Mouse (Mus musculus) ovary, postnatal 14 days (tissue): ENCODE measurements at regions not wholly inside any gene's neighbourhood (a gene's known extent, or its start where the extent isn't known, plus 50 kb on each side); places are given as distances from the start of the nearest gene placed in this dataset.
A peak's percentile ranks its signal among the peaks of the same experiment; 100 is the strongest.

Source experiments
- DNase-seq: peaks from one replicate; pipeline ENCODE4 v3.0.0; 2022; ENCODE audit warnings: low spot score

- DNase-seq = no peak
Measured at GRCm38 (mm10) chr3:143411655-143412054, 529.9 kb upstream of the Pkn2 start.

GRCm38 (mm10) chr3:143398966-143399365 lies 517.2 kb upstream of the Pkn2 start:
- DNase-seq = no peak

DNA sequence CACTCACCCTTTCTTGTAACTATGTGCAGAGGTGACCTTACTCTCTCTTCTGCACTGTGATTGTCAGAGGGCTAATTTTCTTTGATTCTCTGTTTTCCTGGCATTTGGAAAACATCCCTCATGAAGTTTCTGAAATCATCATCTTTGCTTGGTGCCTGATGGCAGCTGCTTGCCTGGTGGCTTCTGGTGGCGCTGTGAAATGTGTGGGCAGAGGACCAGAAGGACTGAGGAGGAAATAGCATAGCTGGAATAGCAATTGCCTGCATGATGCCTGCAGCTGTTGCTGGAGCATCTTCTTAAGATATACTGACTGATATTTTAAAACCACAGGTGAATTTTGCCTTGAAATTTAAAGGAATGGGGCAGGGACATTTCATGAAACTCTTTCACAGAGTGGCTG lies 502.6 kb upstream of the Pkn2 start:
- DNase-seq = no peak

GRCm38 (mm10) chr3:143379193-143379592 lies 497.4 kb upstream of the Pkn2 start:
- peak; percentile 55 for DNase-seq

DNA sequence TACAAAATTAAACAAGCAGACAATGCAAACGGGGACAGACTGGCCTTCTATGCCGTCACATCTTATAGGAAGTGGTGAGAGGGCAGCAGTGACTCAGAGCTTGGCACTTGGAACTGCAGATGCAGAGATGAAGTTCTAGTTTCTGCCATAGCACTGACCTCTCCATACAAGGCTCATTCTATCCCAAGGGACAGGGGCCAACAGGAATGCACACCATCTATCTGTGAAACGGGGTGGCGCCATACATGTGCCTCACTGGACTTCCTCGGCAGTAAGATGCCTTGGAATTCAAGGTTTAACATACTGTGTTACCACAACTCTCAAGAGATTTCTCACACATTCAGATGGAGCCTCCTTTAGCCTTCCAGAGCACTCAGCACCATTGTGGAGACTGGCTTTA lies 495.6 kb upstream of the Pkn2 start:
- DNase-seq = no peak

DNA sequence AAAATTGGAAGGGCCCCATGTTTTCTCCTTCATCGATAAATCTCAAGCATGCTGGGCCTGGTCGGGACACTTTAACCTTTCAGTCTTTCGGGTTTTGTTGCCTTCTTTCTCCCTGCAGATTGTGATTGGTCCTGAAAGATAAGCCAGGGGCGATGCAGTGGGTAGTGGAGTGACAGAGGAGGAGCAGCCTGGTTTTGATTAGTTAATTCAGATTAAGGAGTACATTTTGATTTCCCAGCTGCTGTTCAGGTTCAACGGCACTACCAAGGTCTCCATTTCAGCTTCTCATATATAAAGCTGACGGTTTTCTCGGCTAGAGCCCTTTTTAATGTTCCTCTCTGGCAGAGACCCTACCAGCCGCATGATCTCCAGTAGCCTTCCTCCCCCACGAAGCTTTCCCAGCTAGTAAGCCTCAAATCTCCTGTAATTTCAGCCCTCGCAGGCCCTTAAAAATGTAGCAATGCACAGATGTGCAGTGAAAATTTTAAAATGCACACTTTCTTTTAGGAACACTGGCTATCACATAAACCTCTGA lies 493.8 kb upstream of the Pkn2 start:
- no peak for DNase-seq

- no peak for DNase-seq
Measured at GRCm38 (mm10) chr3:143373501-143373900, 491.7 kb upstream of the Pkn2 start.

GRCm38 (mm10) chr3:143369002-143369401 lies 487.2 kb upstream of the Pkn2 start:
- DNase-seq = no peak

DNA sequence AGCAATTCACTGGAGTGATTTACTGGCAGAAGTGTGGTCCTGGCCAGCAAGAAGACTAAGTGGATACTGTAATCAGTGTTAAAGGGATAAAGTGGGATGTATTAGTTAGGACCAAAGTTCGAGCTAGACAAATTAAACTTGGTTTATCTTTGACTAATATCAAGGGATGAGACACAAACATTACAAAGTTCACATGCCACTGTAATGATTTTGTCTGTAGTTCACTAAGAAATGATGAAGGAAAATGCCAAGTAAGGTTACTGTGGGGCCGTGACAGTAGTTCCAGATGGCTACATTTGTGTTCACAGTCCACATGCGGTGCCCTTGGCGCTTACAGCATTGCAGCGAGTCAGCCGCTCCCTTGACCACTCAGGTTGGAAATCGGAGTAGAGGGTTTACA lies 458.2 kb upstream of the Pkn2 start:
- DNase-seq = no peak

DNA sequence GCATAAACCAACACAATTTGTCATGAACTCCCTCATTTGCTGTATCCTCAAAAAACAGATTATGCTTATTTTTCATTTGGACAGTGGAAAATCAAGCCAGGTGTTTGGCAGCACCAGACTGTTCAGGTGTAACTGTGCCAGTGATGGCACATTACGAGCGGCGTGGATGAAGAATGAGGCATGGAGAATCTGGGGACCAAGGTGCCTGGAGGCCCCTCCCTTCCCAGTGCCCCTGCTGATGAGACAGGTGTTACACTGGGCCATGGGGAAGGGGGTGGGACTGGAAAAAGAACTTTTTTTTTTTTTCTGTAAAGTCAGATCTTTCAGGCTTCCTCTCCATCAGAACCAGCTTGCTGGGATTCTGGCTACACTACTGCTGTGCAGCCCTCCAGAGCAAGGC lies 451.5 kb upstream of the Pkn2 start:
- DNase-seq = no peak

- DNase-seq = no peak
Measured at GRCm38 (mm10) chr3:143328521-143328920, 446.7 kb upstream of the Pkn2 start.

GRCm38 (mm10) chr3:143327652-143328051 lies 445.8 kb upstream of the Pkn2 start:
- DNase-seq = no peak

- DNase-seq = no peak
Measured at GRCm38 (mm10) chr3:143316457-143316856, 434.7 kb upstream of the Pkn2 start.

DNA sequence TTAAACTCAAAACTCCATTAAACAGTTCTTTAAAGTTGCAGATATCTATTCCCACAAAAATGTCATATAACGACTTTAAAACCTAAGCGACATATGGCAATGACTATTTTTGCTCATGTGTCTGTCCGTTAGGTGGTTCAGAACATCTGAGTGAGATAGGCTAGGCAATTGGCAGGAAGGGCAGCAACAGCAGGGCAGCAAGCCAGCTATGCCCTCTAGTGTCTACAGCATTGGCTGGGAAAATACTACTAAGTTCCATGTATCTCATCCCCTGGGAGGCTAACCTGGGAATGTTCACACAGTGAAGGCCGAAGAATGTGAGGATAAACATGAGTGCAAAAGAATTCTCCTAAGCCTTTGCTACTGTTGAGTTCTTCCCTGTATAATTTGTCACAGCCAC lies 410.0 kb upstream of the Pkn2 start:
- no peak for DNase-seq

GRCm38 (mm10) chr3:143264132-143264531 lies 382.3 kb upstream of the Pkn2 start:
- no peak for DNase-seq

DNA sequence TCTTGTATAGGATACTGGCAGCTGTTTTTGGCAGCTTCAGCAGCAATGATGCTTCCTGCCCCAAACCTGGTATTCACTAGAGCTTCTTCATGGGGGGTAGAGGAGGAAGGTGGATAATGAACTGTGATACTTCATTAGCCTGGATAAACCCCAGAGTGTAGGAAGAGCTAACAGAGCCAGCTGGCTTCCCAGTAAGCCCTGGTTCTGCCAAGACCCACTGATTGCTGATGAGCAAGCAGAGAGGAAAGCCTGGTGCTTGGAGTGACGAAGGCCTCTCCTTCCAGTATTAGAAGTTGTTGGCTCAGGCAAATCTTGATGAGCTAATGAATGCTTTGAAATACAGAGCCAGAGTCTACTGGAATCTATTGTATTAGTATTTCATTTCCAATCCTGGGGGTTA lies 370.8 kb upstream of the Pkn2 start:
- no peak for DNase-seq

DNA sequence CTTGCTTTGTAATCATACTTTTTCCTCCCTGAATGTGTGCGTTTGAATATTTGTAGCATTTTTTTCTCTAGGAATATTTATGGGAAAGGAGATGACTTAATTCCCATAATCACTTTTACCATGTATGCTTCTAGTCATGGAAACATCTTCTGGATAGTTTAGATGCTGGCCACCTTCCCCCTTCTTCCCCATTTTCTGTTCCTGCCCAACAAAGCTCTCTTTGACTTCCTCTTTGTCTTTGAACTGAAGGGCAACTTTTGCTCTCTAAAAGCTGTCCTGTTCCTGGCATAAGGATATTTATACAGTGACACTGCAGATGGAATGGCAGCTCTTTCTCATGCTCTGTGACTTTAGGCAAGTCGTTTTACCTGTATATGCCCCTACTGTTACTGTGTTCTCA lies 370.2 kb upstream of the Pkn2 start:
- DNase-seq = no peak

DNA sequence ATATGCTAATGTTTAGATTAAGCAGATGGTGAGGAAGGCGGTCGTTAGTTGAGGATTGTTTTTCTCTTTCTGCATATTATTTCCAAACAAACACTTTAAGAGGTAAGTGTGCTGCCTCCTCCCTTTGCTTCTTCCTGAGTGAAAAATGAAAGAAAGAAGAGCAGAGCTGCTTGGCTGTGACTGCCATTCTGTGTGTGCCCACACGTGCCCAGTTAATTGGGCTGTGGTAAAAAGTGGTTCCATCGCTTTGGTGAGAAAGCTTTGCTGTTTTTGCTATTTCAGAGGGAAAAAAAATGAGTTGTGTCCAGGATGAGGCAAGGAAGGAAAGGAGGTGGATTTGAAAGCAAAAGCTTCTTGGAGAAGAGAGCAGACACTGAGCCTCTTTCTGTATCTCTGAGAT lies 360.9 kb upstream of the Pkn2 start:
- DNase-seq = no peak

- peak; percentile 1 for DNase-seq
Measured at GRCm38 (mm10) chr3:143240545-143241383, 359.0 kb upstream of the Pkn2 start.

DNA sequence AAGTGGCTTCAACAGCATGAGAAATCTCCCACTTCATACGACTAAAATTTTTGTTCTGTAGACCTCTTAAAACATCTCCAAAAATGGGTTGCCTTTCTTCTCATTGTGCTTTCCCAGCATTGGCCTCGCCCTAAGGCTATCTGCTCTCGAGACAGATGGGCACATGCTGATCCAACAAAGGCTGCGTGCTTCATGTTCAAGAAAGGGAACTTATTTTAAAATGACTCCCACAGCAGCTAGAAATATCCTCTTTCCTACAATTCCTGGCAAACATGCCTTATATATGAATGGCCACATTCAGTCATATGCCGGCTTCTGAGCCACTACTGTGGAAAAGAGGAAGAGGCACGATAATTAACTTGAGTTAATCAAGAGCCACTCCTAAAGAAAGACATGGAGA lies 356.7 kb upstream of the Pkn2 start:
- no peak for DNase-seq

GRCm38 (mm10) chr3:143223999-143224729 lies 342.4 kb upstream of the Pkn2 start:
- no peak for DNase-seq

GRCm38 (mm10) chr3:143193263-143193970 lies 311.6 kb upstream of the Pkn2 start:
- DNase-seq = no peak

DNA sequence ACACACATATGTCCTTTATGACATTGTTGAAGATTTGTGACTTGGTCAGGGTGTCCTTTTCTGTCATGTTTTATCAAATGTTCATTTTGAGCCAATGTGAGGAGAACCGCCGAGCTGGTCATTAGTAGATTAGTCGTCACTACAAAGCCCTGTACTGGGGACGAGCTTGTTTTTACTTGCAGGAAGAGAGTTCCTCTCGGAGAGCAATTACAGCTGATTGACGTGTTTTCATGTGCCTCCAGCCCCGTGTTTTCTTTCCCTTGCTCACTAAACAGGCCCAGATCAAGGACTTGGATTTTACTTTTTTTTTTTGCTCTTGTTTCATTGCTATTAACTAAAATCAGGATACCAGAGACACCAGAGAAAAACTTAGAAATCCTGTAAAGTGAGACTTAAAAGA lies 307.1 kb upstream of the Pkn2 start:
- no peak for DNase-seq
